Mouse (Mus musculus) olfactory bulb, adult 2 months (tissue): ENCODE data around the gene Smad9. TPM values are rescaled to one million over a fixed set of nuclear protein-coding genes. Genes with fewer than 3 reads are reported as not detected.
A peak's percentile ranks its signal among the peaks of the same experiment; 100 is the strongest.

Source experiments
- H3K27ac ChIP-seq: fragments of 200-500 bp; 2 replicates; pipeline ENCODE4 v1.5.1; 2012; ENCODE audit warnings: low read depth, low read length; ENCODE audit not compliant: insufficient read depth
- H3K4me1 ChIP-seq: fragments of 200-500 bp; 2 replicates; pipeline ENCODE4 v1.6.1; 2012; ENCODE audit warnings: low read length; ENCODE audit not compliant: control insufficient read depth, insufficient read depth
- H3K4me3 ChIP-seq: fragments of 200-500 bp; 2 replicates; pipeline ENCODE4 v1.5.1; 2012; ENCODE audit warnings: mild to moderate bottlenecking, low read depth, low read length, moderate library complexity; ENCODE audit not compliant: insufficient read depth
- CTCF ChIP-seq: fragments of 200-500 bp; IDR thresholded peaks from 2 replicates; pipeline ENCODE4 v1.5.1; 2012; ENCODE audit warnings: low read depth, mild to moderate bottlenecking, low read length, moderate library complexity; ENCODE audit not compliant: insufficient read depth
- POLR2A ChIP-seq: fragments of 200-500 bp; IDR thresholded peaks from 2 replicates; pipeline ENCODE4 v1.6.1; 2012; ENCODE audit warnings: mild to moderate bottlenecking, low read depth, low read length, moderate library complexity; ENCODE audit not compliant: insufficient read depth
- WGBS: fragments of 180-500 bp; shearing (Covaris S2); methylation state at CpG from one replicate; pipeline ENCODE4 v1.1.7; 2018; 5-methylcytosine and 5-hydroxymethylcytosine counted together
- polyA plus RNA-seq: library from polyadenylated mRNA; stranded (reverse); fragments of >200 nt; gene quantifications from 2 replicates; pipeline ENCODE4 v1.2.4, GENCODE M21; 2012; ENCODE audit warnings: low replicate concordance; ENCODE audit not compliant: missing spikeins, insufficient read depth, insufficient read length

Gene Smad9
- not detected in 2 replicates for polyA plus RNA-seq

GRCm38 (mm10) chr3:54755145-54756041, at the start of gene Smad9:
Gene Smad9, plus strand, starts transcription at chr3:54755582.
- peak within 1 kb of the TSS; percentile 76 for H3K4me3 ChIP-seq
- TF ChIP-seq POLR2A (no peak), CTCF (no peak)
- peaks cover 3% of the 10 kb centered on the region; the same call in 1 of the 2 replicates for H3K4me1 ChIP-seq
- WGBS = under 1% methylated on average over 66 of the region's 66 CpGs
- H3K27ac ChIP-seq = no peak within 1 kb of the TSS

- no peaks in the 10 kb centered on the region for H3K4me1 ChIP-seq
- no peak overlapping the region for H3K27ac ChIP-seq
- WGBS = 88% methylated on average over 9 of the region's 9 CpGs
- H3K4me3 ChIP-seq = no peak overlapping the region
- TF ChIP-seq POLR2A (no peak), CTCF (no peak)
Observed at GRCm38 (mm10) chr3:54708972-54709371, 46.4 kb upstream of the Smad9 start.

- H3K27ac ChIP-seq = no peak within 1 kb of the TSS
- TF ChIP-seq POLR2A = no peak
- no peak for TF ChIP-seq CTCF
- H3K4me1 ChIP-seq = peaks cover 3% of the 10 kb centered on the region; the same call in 1 of the 2 replicates
- 86% methylated on average over 6 of the region's 6 CpGs for WGBS
- no peak within 1 kb of the TSS for H3K4me3 ChIP-seq
Observed at GRCm38 (mm10) chr3:54714253-54714652, 41.1 kb upstream of the Smad9 start, which contains the start of gene Gm21958. Gene Gm21958, minus strand, starts transcription at chr3:54714353.

- WGBS = 71% methylated on average over 6 of the region's 6 CpGs
- Histone ChIP-seq H3K27ac (no peak overlapping the region), H3K4me1 (peaks cover 3% of the 10 kb centered on the region; the same call in 1 of the 2 replicates), H3K4me3 (no peak overlapping the region)
- TF ChIP-seq POLR2A (no peak), CTCF (no peak)
Observed at GRCm38 (mm10) chr3:54715461-54715860, 39.9 kb upstream of the Smad9 start.

- peaks cover 3% of the 10 kb centered on the region; the same call in 1 of the 2 replicates for H3K4me1 ChIP-seq
- H3K4me3 ChIP-seq = no peak overlapping the region
- 65% methylated on average over 6 of the region's 6 CpGs for WGBS
- no peak overlapping the region for H3K27ac ChIP-seq
- TF ChIP-seq POLR2A = no peak
- no peak for TF ChIP-seq CTCF
Observed at GRCm38 (mm10) chr3:54717348-54717747, 38.0 kb upstream of the Smad9 start.

- 71% methylated on average over 3 of the region's 3 CpGs for WGBS
- H3K4me1 ChIP-seq = peaks cover 3% of the 10 kb centered on the region; the same call in 1 of the 2 replicates
- no peak for TF ChIP-seq CTCF
- TF ChIP-seq POLR2A = no peak
- H3K27ac ChIP-seq = no peak overlapping the region
- H3K4me3 ChIP-seq = no peak overlapping the region
Observed at GRCm38 (mm10) chr3:54718947-54719346, 36.4 kb upstream of the Smad9 start.

- Histone ChIP-seq H3K4me1 (no peaks in the 10 kb centered on the region), H3K27ac (no peak overlapping the region), H3K4me3 (no peak overlapping the region)
- TF ChIP-seq POLR2A = no peak
- no peak for TF ChIP-seq CTCF
- WGBS = 91% methylated on average over 10 of the region's 10 CpGs
Observed at GRCm38 (mm10) chr3:54723741-54724500, 31.5 kb upstream of the Smad9 start.

- no peak overlapping the region for H3K4me3 ChIP-seq
- H3K27ac ChIP-seq = no peak overlapping the region
- H3K4me1 ChIP-seq = no peaks in the 10 kb centered on the region
- TF ChIP-seq CTCF = no peak
- no peak for TF ChIP-seq POLR2A
- 81% methylated on average over 2 of the region's 2 CpGs for WGBS
Observed at GRCm38 (mm10) chr3:54725344-54725743, 30.0 kb upstream of the Smad9 start.

- 83% methylated on average over 2 of the region's 2 CpGs for WGBS
- H3K4me1 ChIP-seq = no peaks in the 10 kb centered on the region
- no peak overlapping the region for H3K4me3 ChIP-seq
- H3K27ac ChIP-seq = no peak overlapping the region
- TF ChIP-seq POLR2A (no peak), CTCF (no peak)
Observed at GRCm38 (mm10) chr3:54727588-54727987, 27.8 kb upstream of the Smad9 start.
